Mouse (Mus musculus): Measurements from ENCODE around the gene Acox1. TPM values are rescaled to one million over a fixed set of nuclear protein-coding genes. Genes with fewer than 3 reads are reported as not detected.

Gene Acox1
- total and polyA plus RNA-seq, 3 experiments = 17.1 to 21.0 (median 20.4) TPM

- H3K4me2 ChIP-seq (ENCODE audit: insufficient read depth, low read depth, poor library complexity, severe bottlenecking) = no peak overlapping the region
- dilution Hi-C loops (cut with MboI; ENCODE audit: extremely low pct_ligation_motif_present, extremely low pct_unique_long_range_greater_than_20kb, low sequenced_read_pairs) (no loop called here), in situ Hi-C loops (cut with MboI; ENCODE audit: low pct_ligation_motif_present, low pct_unique_long_range_greater_than_20kb, low sequenced_read_pairs) (no loop called here)
- H3K27ac ChIP-seq (ENCODE audit: insufficient read depth, low read depth) = no peak overlapping the region
- no peak overlapping the region for H3K4me3 ChIP-seq (replicated peaks in 1 of 3; ENCODE audit: low read depth in 2 of 3, low read length in 2 of 3, poor library complexity in 1 of 3)
- H3K27me3 ChIP-seq (replicated peaks) = no peaks in the 10 kb centered on the region
- peaks cover 0 to 15% of the 10 kb centered on the region in 2 experiments; a peak in 3 of 4 replicates for H3K4me1 ChIP-seq (ENCODE audit: control insufficient read depth in 1 of 2, insufficient read depth in 2 of 2)
- H3K9me3 ChIP-seq (replicated peaks; ENCODE audit: low read length) = peaks cover 4% of the 10 kb centered on the region
- DNase-seq (ENCODE audit: extremely low read depth) = no peak
- no peak overlapping the region for H3K9ac ChIP-seq (ENCODE audit: insufficient read depth, low read depth)
- peaks cover 26 to 49% of the 10 kb centered on the region in 2 experiments for H3K36me3 ChIP-seq (replicated peaks in 1 of 2; ENCODE audit: control insufficient read depth in 1 of 2, insufficient read depth in 1 of 2, low read length in 1 of 2)
- no peak for TF ChIP-seq TCF12 (IDR thresholded peaks at IDR 0.05; ENCODE audit: low read depth, low read length)
- no peak for TF ChIP-seq ZC3H11A (IDR thresholded peaks at IDR 0.05; ENCODE audit: low read depth, low read length)
- TF ChIP-seq TBP (conservative IDR thresholded peaks at IDR 0.05; ENCODE audit: low read depth, low read length) = no peak
- no peak for TF ChIP-seq NELFE (IDR thresholded peaks at IDR 0.05; ENCODE audit: low read depth, low read length)
- no peak for TF ChIP-seq JUND (conservative IDR thresholded peaks at IDR 0.05; ENCODE audit: low read depth, low read length)
- TF ChIP-seq ZNF384 (IDR thresholded peaks at IDR 0.05; ENCODE audit: low read depth, low read length) = no peak
- TF ChIP-seq IRF4 (IDR thresholded peaks at IDR 0.05; ENCODE audit: low read depth, low read length) = no peak
- no peak for TF ChIP-seq MAX (IDR thresholded peaks at IDR 0.05; ENCODE audit: low read length)
- TF ChIP-seq POLR2AphosphoS2 (IDR thresholded peaks at IDR 0.05; ENCODE audit: low read depth, low read length) = no peak
- TF ChIP-seq E2F4 (IDR thresholded peaks at IDR 0.05; ENCODE audit: insufficient replicate concordance, low read depth, low read length) = no peak
- no peak for TF ChIP-seq EP300 (IDR thresholded peaks at IDR 0.05; ENCODE audit: low read length)
- no peak for TF ChIP-seq ETS1 (conservative IDR thresholded peaks at IDR 0.05; ENCODE audit: low read depth, low read length)
- TF ChIP-seq KAT2A (IDR thresholded peaks at IDR 0.05; ENCODE audit: insufficient replicate concordance, low read length) = no peak
- H3K79me2 ChIP-seq (replicated peaks; ENCODE audit: control insufficient read depth, extremely low read depth, insufficient read depth, poor library complexity, severe bottlenecking) = no peaks in the 10 kb centered on the region
These were observed 4.3 kb upstream of the Acox1 start for GRCm38 (mm10) chr11:116203150-116203549.

GRCm38 (mm10) chr11:116201151-116201550 is 2.3 kb upstream of the Acox1 start:
- Histone ChIP-seq H3K4me3 (replicated peaks in 1 of 3; ENCODE audit: low read depth in 2 of 3, low read length in 2 of 3, poor library complexity in 1 of 3) (no peak overlapping the region), H3K4me2 (ENCODE audit: insufficient read depth, low read depth, poor library complexity, severe bottlenecking) (no peak overlapping the region), H3K27me3 (replicated peaks) (no peaks in the 10 kb centered on the region), H3K36me3 (replicated peaks in 1 of 2; ENCODE audit: control insufficient read depth in 1 of 2, insufficient read depth in 1 of 2, low read length in 1 of 2) (peaks cover 13 to 39% of the 10 kb centered on the region in 2 experiments), H3K9ac (ENCODE audit: insufficient read depth, low read depth) (no peak overlapping the region), H3K27ac (ENCODE audit: insufficient read depth, low read depth) (no peak overlapping the region), H3K79me2 (replicated peaks; ENCODE audit: control insufficient read depth, extremely low read depth, insufficient read depth, poor library complexity, severe bottlenecking) (peaks cover 9% of the 10 kb centered on the region), H3K4me1 (ENCODE audit: control insufficient read depth in 1 of 2, insufficient read depth in 2 of 2) (peaks cover 2 to 21% of the 10 kb centered on the region in 2 experiments), H3K9me3 (replicated peaks; ENCODE audit: low read length) (no peaks in the 10 kb centered on the region)
- TF ChIP-seq ZKSCAN1 (IDR thresholded peaks at IDR 0.05; ENCODE audit: borderline replicate concordance, low read depth, low read length) (no peak), USF2 (conservative IDR thresholded peaks at IDR 0.05; ENCODE audit: low read depth, low read length) (no peak), PAX5 (IDR thresholded peaks at IDR 0.05; ENCODE audit: low read length) (no peak), EP300 (IDR thresholded peaks at IDR 0.05; ENCODE audit: low read length) (no peak), SMC3 (IDR thresholded peaks at IDR 0.05; ENCODE audit: low read depth, low read length) (no peak), POLR2A (IDR thresholded peaks at IDR 0.05; ENCODE audit: low read depth, low read length) (no peak), NELFE (IDR thresholded peaks at IDR 0.05; ENCODE audit: low read depth, low read length) (no peak), RAD21 (IDR thresholded peaks at IDR 0.05; ENCODE audit: low read depth, low read length) (no peak), MEF2A (IDR thresholded peaks at IDR 0.05; ENCODE audit: borderline replicate concordance, low read depth, low read length) (no peak)
- dilution Hi-C loops (cut with MboI; ENCODE audit: extremely low pct_ligation_motif_present, extremely low pct_unique_long_range_greater_than_20kb, low sequenced_read_pairs) = no loop called here
- DNase-seq (ENCODE audit: extremely low read depth) = no peak
- in situ Hi-C loops (cut with MboI; ENCODE audit: low pct_ligation_motif_present, low pct_unique_long_range_greater_than_20kb, low sequenced_read_pairs) = no loop called here
